Mouse (Mus musculus) brain, embryonic 18.5 days (tissue): ENCODE results near the gene Pdgfa.

Source experiments
- DNase-seq: peaks from one replicate; pipeline ENCODE4 v3.0.0-alpha.2; 2012; ENCODE audit warnings: low read depth, low spot score

Gene Pdgfa

GRCm38 (mm10) chr5:138953986-138954385 lies 43.2 kb downstream of the Pdgfa start:
- no peak for DNase-seq

DNA sequence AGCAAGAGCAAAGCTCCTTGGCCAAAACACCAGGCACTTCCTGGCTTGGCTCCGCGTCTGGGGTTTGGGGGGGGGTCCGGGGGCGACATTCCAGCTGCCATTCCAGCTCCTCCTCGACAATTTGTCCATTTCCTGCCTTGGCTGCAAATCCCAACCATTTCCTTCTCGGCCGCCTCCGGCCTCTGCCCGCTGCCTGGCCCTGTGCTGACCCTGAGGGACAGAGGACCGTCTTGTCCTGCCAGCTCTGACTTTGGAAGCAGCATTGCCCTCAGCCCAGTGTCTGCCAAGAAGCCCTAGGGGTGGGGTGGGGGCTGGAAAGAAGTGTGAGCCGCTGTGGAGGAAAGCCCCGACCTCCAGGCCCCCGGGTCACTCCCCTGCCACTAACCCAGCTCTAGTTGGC lies 44.2 kb downstream of the Pdgfa start:
- DNase-seq: no peak

DNA sequence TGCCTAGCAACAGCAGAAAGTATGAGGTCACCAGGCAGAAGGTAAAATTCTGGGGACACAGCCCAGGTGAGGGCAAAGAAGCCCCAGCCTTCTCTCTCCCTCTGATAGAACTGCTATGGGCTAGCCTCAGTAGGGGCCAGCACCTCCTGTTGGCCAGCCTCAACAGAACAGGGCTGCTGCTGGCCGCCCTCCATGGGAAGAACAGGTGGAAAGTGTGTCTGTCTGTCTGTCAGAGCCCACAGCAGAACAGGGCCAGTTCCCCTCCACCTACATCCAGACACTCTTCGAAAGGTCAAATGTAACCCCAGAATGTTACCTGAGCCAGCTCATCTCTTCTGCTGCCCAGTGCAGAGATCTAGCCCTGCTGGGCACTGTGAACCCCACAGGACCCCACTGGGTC lies 45.9 kb downstream of the Pdgfa start:
- no peak for DNase-seq

- DNase-seq: no peak
Measured at GRCm38 (mm10) chr5:138949165-138949564, 48.0 kb downstream of the Pdgfa start.

GRCm38 (mm10) chr5:138948031-138948980 lies 48.9 kb downstream of the Pdgfa start:
- DNase-seq: no peak

DNA sequence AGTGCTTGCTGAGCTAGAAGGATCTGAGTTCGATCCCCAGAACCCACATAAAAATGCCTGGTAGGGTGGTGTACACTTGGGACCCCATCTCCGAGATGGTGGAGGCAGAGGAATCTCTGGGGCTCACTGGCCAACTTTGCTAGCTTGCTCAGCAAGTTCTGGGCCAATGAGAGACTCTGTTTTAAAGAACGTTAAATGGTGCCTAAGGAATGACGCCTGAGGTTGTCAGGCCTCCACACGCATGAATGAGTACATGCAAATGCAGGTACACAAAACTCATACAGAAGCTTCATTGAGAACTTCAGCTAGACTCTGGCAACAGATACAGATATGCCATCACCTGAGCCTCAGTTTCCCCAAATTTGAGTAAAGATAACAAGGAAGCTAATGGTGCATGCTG lies 49.7 kb downstream of the Pdgfa start:
- no peak for DNase-seq

DNA sequence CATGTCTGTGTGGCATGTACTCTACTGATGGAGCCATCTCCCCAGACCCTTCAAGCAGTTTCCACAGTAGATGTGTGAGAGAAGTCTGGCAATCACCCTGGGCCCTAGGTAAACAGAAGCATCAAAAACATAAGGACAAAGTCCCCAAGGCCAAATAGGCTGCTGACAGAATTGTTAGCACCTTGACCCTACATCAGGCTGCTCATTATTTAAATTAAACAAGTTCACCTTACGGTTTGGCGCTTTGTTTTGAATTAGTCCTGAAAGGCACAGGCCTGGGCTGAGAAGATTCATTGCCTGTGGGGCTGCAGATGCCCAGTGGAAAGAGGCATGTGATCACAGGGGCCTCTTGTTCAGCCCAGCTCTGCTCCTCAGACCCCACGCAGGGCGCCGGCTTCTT lies 50.2 kb downstream of the Pdgfa start:
- DNase-seq: no peak

DNA sequence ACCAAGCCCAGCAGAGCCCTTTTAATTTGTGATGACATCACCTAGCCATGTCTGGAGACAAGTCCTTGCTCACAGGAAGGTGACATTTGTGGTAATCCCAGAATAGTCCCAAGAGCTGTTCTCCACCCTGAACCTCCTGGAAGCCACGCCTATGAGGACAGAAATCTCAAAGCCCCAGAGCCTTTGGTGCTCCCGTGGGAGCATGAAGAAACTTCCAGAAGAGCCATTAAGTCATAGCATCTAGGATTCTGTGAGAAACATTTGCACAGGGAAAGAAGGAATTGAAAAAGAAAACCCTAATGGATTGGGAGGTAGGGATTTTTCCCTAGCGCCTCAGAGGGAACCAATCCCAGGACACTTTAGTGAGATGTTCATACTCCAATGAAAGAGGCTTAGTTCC lies 52.2 kb downstream of the Pdgfa start:
- DNase-seq: no peak

- no peak for DNase-seq
Measured at GRCm38 (mm10) chr5:138944551-138944950, 52.6 kb downstream of the Pdgfa start.

GRCm38 (mm10) chr5:138941842-138942241 lies 55.3 kb downstream of the Pdgfa start:
- no peak for DNase-seq

- no peak for DNase-seq
Measured at GRCm38 (mm10) chr5:138940576-138940975, 56.6 kb downstream of the Pdgfa start.

- no peak for DNase-seq
Measured at GRCm38 (mm10) chr5:138938572-138939163, 58.5 kb downstream of the Pdgfa start.

- no peak for DNase-seq
Measured at GRCm38 (mm10) chr5:138936399-138937089, 60.6 kb downstream of the Pdgfa start.

- no peak for DNase-seq
Measured at GRCm38 (mm10) chr5:138934540-138934939, 62.6 kb downstream of the Pdgfa start.

GRCm38 (mm10) chr5:138932460-138933432 lies 64.4 kb downstream of the Pdgfa start:
- no peak for DNase-seq

- no peak for DNase-seq
Measured at GRCm38 (mm10) chr5:138931836-138932235, 65.3 kb downstream of the Pdgfa start.

DNA sequence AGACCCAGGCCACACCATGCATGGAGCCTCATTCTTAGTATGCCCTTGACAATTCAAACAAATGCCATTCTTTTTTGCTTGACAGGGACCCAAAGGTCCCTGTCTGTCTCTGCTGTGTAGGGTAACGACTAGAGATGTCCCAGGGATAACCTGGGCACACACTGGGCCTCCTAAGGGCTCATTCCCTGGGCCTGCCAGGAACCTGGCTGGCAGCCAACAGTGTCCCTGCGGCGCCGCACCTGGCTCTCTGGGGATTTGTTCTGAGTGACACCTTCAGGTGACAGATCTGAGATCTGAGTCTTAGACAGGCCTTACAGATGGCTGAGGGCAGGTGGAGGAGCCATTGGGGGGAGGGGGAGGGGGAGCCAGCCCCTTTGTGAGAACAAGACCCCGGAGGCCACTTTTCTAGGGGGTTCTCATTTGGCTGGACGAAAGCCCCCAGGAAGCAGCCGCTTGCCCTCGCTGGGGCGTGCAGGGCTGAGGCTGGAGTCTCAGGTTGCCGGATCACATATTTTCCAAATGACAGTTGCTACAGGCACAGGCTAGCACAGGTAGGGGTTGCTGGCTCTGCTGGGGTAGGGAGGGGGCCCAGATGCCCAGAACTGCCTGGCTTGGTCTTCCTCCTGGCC lies 67.2 kb downstream of the Pdgfa start:
- DNase-seq: no peak
